Mouse (Mus musculus) adrenal gland, adult 18-20 months (tissue): ENCODE measurements around the gene Rbck1. TPM values are rescaled to one million over a fixed set of nuclear protein-coding genes. Genes with fewer than 3 reads are reported as not detected.
A peak's percentile ranks its signal among the peaks of the same experiment; 100 is the strongest.

Experiments used
- DNase-seq, 2 experiments: peaks; one replicate each; pipeline ENCODE4 v3.0.0; 2021 to 2022; ENCODE audit warnings: low spot score in 2 of 2
- total RNA-seq, 2 experiments: library from RNA; stranded (reverse); gene quantifications; 1 replicate in 1 of 2; 2 replicates in 1 of 2; pipeline ENCODE4 v1.2.3; 2021

Gene Rbck1
- total RNA-seq, 2 experiments from 2014 or later: 97.4 to 112 TPM

GRCm38 (mm10) chr2:152344909-152345308, 12.5 kb upstream of the Rbck1 start:
- no peak for DNase-seq

- no peak for DNase-seq
These were observed 11.9 kb upstream of the Rbck1 start for GRCm38 (mm10) chr2:152344361-152344760.

GRCm38 (mm10) chr2:152343329-152344213, 11.1 kb upstream of the Rbck1 start, which contains the start of gene Trib3:
Gene Trib3, minus strand, starts transcription at chr2:152344032.
- DNase-seq: peak; percentile 73 to 79

GRCm38 (mm10) chr2:152339631-152340179, 7.3 kb upstream of the Rbck1 start:
- no peak for DNase-seq

GRCm38 (mm10) chr2:152338319-152338718, 5.9 kb upstream of the Rbck1 start:
- DNase-seq: no peak

- no peak for DNase-seq
These were observed 5.2 kb upstream of the Rbck1 start for GRCm38 (mm10) chr2:152337591-152338212.

GRCm38 (mm10) chr2:152336856-152337255, 4.4 kb upstream of the Rbck1 start:
- no peak for DNase-seq

GRCm38 (mm10) chr2:152335289-152335820, 2.9 kb upstream of the Rbck1 start:
- DNase-seq: no peak

- DNase-seq: no peak
These were observed 1.0 kb upstream of the Rbck1 start for GRCm38 (mm10) chr2:152333345-152334006.

GRCm38 (mm10) chr2:152330858-152331423, 1.5 kb downstream of the Rbck1 start:
- DNase-seq: no peak

GRCm38 (mm10) chr2:152327980-152328379, 4.5 kb downstream of the Rbck1 start:
- DNase-seq: no peak

GRCm38 (mm10) chr2:152326654-152327053, 5.8 kb downstream of the Rbck1 start:
- no peak for DNase-seq

GRCm38 (mm10) chr2:152326157-152326556, 6.3 kb downstream of the Rbck1 start:
- no peak for DNase-seq

- no peak for DNase-seq
These were observed 7.6 kb downstream of the Rbck1 start for GRCm38 (mm10) chr2:152324842-152325241.

GRCm38 (mm10) chr2:152323971-152324370, 8.5 kb downstream of the Rbck1 start:
- peak in 1 of 2 experiments; percentile 35 for DNase-seq

- no peak for DNase-seq
These were observed 10.3 kb downstream of the Rbck1 start for GRCm38 (mm10) chr2:152322198-152322597.

- DNase-seq: no peak
These were observed 10.9 kb downstream of the Rbck1 start for GRCm38 (mm10) chr2:152321558-152321957.

- no peak for DNase-seq
These were observed 15.4 kb downstream of the Rbck1 start for GRCm38 (mm10) chr2:152317054-152317453.

- DNase-seq: no peak
These were observed 18.5 kb downstream of the Rbck1 start for GRCm38 (mm10) chr2:152313926-152314325.

- no peak for DNase-seq
These were observed 19.5 kb downstream of the Rbck1 start for GRCm38 (mm10) chr2:152312996-152313395.

GRCm38 (mm10) chr2:152307186-152307585, 25.3 kb downstream of the Rbck1 start:
- DNase-seq: no peak
